Mouse (Mus musculus) limb, embryonic 14.5 days (tissue): ENCODE measurements around the gene Abhd2. TPM values are rescaled to one million over a fixed set of nuclear protein-coding genes. Genes with fewer than 3 reads are reported as not detected.

Experiments used
- ATAC-seq: fragments of 200-750 bp; cut with Nextera tagmentation; 2 replicates; pipeline ENCODE4 v1.8.0; 2017; ENCODE audit warnings: low read depth, moderate number of reproducible peaks, moderate TSS enrichment; ENCODE audit not compliant: low FRiP score
- DNase-seq: peaks from one replicate; pipeline ENCODE4 v3.0.0-alpha.2; 2015; ENCODE audit warnings: low spot score
- H3K27ac ChIP-seq: fragments of 300-500 bp; sonication (generic); replicated peaks from 2 replicates; pipeline ENCODE4 v1.5.1; 2014; ENCODE audit warnings: low read depth, mild to moderate bottlenecking, low read length, moderate library complexity, mixed read lengths
- H3K27me3 ChIP-seq: fragments of 300-500 bp; sonication (generic); 2 replicates; pipeline ENCODE4 v1.6.1; 2014; ENCODE audit warnings: low read length, mixed read lengths; ENCODE audit not compliant: control insufficient read depth, insufficient read depth
- H3K36me3 ChIP-seq: fragments of 300-500 bp; sonication (generic); 2 replicates; pipeline ENCODE4 v1.6.1; 2014; ENCODE audit warnings: mild to moderate bottlenecking, low read length, moderate library complexity, mixed read lengths; ENCODE audit not compliant: control insufficient read depth, insufficient read depth
- H3K4me1 ChIP-seq: fragments of 300-500 bp; sonication (generic); 2 replicates; pipeline ENCODE4 v1.6.1; 2014; ENCODE audit warnings: antibody characterized with exemption, low read length, mixed read lengths; ENCODE audit not compliant: control insufficient read depth, insufficient read depth
- H3K4me2 ChIP-seq: fragments of 300-500 bp; sonication (generic); replicated peaks from 2 replicates; pipeline ENCODE4 v1.6.1; 2014; ENCODE audit warnings: low read depth, mild to moderate bottlenecking, low read length, moderate library complexity; ENCODE audit not compliant: severe bottlenecking
- H3K4me3 ChIP-seq: fragments of 300-500 bp; sonication (generic); replicated peaks from 2 replicates; pipeline ENCODE4 v1.5.1; 2014; ENCODE audit warnings: low read length
- H3K9ac ChIP-seq: fragments of 300-500 bp; sonication (generic); 2 replicates; pipeline ENCODE4 v1.6.1; 2014; ENCODE audit warnings: mild to moderate bottlenecking, low read depth, low read length, moderate library complexity; ENCODE audit not compliant: severe bottlenecking
- H3K9me3 ChIP-seq: fragments of 300-500 bp; sonication (generic); 2 replicates; pipeline ENCODE4 v1.6.1; 2016; ENCODE audit warnings: low read length; ENCODE audit not compliant: control insufficient read depth
- POLR2A ChIP-seq: fragments of 200-500 bp; IDR thresholded peaks from 2 replicates; pipeline ENCODE4 v1.8.0; 2012; ENCODE audit warnings: inconsistent platforms, mild to moderate bottlenecking, moderate library complexity, borderline replicate concordance; ENCODE audit not compliant: insufficient read depth, insufficient read length; ENCODE audit errors: extremely low read depth
- WGBS: fragments of 180-500 bp; shearing (Covaris S2); extraction: QIAGEN DNeasy Blood & Tissue Kit; methylation state at CpG from one replicate; pipeline ENCODE4 v1.1.7; 2014; 5-methylcytosine and 5-hydroxymethylcytosine counted together
- polyA plus RNA-seq, 2 experiments: library from polyadenylated mRNA; depleted of rRNA in 1 of 2; stranded (reverse) in 1 of 2; unstranded in 1 of 2; fragments of >200 nt; fragmentation: Nextera tagmentation in 1 of 2; extraction: Ambion mirVana in 1 of 2; gene quantifications; 2 replicates each; pipeline versions ENCODE4 v1.2.1 to v1.2.3; 2012 to 2014

The Abhd2 gene
- polyA plus RNA-seq, 2 experiments = 7.8 to 10.9 TPM

DNA sequence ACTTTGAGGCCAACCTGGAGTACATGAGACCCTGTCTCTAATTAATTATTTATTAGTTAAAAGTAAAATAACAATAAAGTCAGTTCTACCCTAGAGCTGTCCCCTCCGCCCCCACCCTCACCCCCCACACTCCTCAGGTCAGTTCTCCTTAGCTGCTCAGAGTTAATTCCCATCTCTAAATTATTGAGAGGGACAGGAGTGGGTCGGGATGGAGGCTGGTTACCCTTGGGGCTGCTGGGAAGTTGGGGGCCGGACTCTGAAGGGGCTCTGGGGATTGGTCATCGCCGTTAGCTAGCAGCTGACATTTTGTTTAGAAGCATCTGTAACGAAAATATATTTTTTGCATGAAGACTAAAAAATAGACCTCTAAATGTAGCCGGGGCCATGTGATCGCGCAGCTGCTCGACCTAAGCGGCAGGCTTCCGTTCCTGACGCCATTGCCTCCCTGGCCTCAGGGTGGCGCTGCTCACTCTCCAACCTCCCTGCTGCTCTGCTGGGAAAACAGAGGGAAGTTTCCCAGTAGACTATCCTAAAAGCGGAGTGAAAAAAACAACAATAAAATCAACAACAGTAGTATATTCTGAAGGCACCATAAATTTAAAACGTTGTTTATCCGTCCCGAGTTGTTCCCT is 26.8 kb upstream of the Abhd2 start:
- Histone ChIP-seq H3K27ac (no peak overlapping the region), H3K9ac (no peak overlapping the region), H3K9me3 (no peaks in the 10 kb centered on the region), H3K36me3 (no peaks in the 10 kb centered on the region), H3K4me1 (0 out of 2 replicates have a peak, but pooled peaks cover 3% of the 10 kb centered on the region), H3K4me3 (no peak overlapping the region), H3K27me3 (no peaks in the 10 kb centered on the region), H3K4me2 (peak overlapping the region; percentile 37)
- WGBS = 12% methylated on average over 18 of the region's 18 CpGs
- no peak for TF ChIP-seq POLR2A
- DNase-seq = peak; percentile 60
- 0 out of 2 replicates have a peak, but pooled peaks have one; percentile 67 for ATAC-seq

DNA sequence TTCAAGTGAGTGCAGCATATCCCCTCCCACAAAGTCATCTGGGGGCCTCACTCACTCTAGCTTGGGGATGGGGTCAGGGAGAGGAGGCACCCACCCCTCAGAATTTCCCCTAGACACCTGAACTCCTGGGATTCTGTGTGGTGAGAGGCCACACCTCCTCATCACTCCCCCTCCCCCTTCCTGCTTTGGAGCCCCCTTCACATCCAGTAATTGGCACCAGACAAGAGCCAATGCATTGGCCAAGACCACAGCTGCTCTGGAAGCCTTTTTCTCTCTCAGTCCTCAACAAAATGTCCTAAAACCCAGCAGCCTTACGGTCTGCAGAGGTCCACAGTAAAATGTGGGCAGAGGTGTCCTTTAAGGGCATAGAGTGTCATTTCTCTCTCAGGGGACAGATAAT is 25.6 kb upstream of the Abhd2 start:
- no peak overlapping the region for H3K9ac ChIP-seq
- DNase-seq (no peak), ATAC-seq (no peak)
- H3K4me3 ChIP-seq = no peak overlapping the region
- H3K4me2 ChIP-seq = no peak overlapping the region
- no peak for TF ChIP-seq POLR2A
- H3K27ac ChIP-seq = no peak overlapping the region
- H3K4me1 ChIP-seq = 0 out of 2 replicates have a peak, but pooled peaks cover 3% of the 10 kb centered on the region
- no peaks in the 10 kb centered on the region for H3K27me3 ChIP-seq
- no peaks in the 10 kb centered on the region for H3K36me3 ChIP-seq
- no peaks in the 10 kb centered on the region for H3K9me3 ChIP-seq
- WGBS = 56% methylated on average over 1 of the region's 1 CpGs

- DNase-seq (no peak), ATAC-seq (no peak)
- Histone ChIP-seq H3K4me3 (no peak overlapping the region), H3K27ac (no peak overlapping the region), H3K4me1 (0 out of 2 replicates have a peak, but pooled peaks cover 3% of the 10 kb centered on the region), H3K9ac (no peak overlapping the region), H3K36me3 (no peaks in the 10 kb centered on the region), H3K4me2 (no peak overlapping the region), H3K27me3 (no peaks in the 10 kb centered on the region), H3K9me3 (no peaks in the 10 kb centered on the region)
- no peak for TF ChIP-seq POLR2A
- 72% methylated on average over 7 of the region's 7 CpGs for WGBS
These were observed 25.1 kb upstream of the Abhd2 start for GRCm38 (mm10) chr7:79247881-79248389.

DNA sequence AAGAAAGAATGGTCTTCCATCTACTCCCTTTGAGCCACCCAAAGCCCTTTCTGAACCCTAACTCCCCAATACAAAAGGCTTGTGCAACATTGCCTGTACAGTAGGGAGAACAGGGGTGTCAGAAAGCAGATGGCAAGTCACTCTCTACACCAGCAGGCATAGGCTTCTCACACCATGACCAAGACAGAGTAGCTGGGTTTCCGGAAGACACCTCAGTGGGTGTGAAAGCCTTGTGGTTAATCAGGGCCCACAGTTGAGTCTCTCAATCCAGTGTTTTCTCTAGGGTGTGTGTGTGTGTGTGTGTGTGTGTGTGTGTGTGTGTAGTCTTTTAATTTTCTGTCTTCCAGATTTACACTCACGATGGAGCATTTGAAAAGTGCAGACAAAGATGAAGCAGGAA is 23.4 kb upstream of the Abhd2 start:
- 85% methylated on average over 2 of the region's 2 CpGs for WGBS

GRCm38 (mm10) chr7:79254248-79254888 is 18.6 kb upstream of the Abhd2 start:
- no peak overlapping the region for H3K9ac ChIP-seq
- no peak overlapping the region for H3K27ac ChIP-seq
- no peak overlapping the region for H3K4me2 ChIP-seq
- ATAC-seq (no peak), DNase-seq (no peak)
- WGBS = 75% methylated on average over 3 of the region's 3 CpGs
- H3K36me3 ChIP-seq = no peaks in the 10 kb centered on the region
- no peaks in the 10 kb centered on the region for H3K4me1 ChIP-seq
- H3K9me3 ChIP-seq = no peaks in the 10 kb centered on the region
- no peak for TF ChIP-seq POLR2A
- no peak overlapping the region for H3K4me3 ChIP-seq
- no peaks in the 10 kb centered on the region for H3K27me3 ChIP-seq

More for the DNA sequence above, 23.4 kb upstream of the Abhd2 start:
- H3K36me3 ChIP-seq = no peaks in the 10 kb centered on the region
- no peaks in the 10 kb centered on the region for H3K27me3 ChIP-seq
- H3K4me1 ChIP-seq = 0 out of 2 replicates have a peak, but pooled peaks cover 3% of the 10 kb centered on the region
- no peak for TF ChIP-seq POLR2A
- no peaks in the 10 kb centered on the region for H3K9me3 ChIP-seq
- H3K9ac ChIP-seq = no peak overlapping the region
- ATAC-seq (no peak), DNase-seq (no peak)
- H3K4me3 ChIP-seq = no peak overlapping the region
- no peak overlapping the region for H3K27ac ChIP-seq
- no peak overlapping the region for H3K4me2 ChIP-seq
